Mouse (Mus musculus) left cerebral cortex, postnatal 36 days (tissue): ENCODE results near the gene Gm1330. TPM values are rescaled to one million over a fixed set of nuclear protein-coding genes. Genes with fewer than 3 reads are reported as not detected.
"Not testable (repeated sequence)": the region's sequence is repeated elsewhere in the genome, so short reads cannot be mapped to it uniquely, and the experiment has no call there.

Source experiments
- DNase-seq, 2 experiments: peaks; one replicate each; pipeline ENCODE4 v3.0.0; 2021 to 2022; ENCODE audit warnings: low spot score in 2 of 2, mixed read lengths in 1 of 2
- intact Hi-C: fragments of 180-260 bp; cut with DNase I; formaldehyde crosslinking; loops from one replicate; pipeline ENCODE4 v1.15.1; 2025
- total RNA-seq, 2 experiments: library from RNA; stranded (reverse); gene quantifications; 2 replicates each; pipeline ENCODE4 v1.2.3; 2021

The Gm1330 gene
- total RNA-seq: not detected

- intact Hi-C loops: no loop called here
- DNase-seq: no peak
These were observed at the start of gene Gm1330 for GRCm38 (mm10) chr2:149003151-149003550. Gene Gm1330, minus strand, starts transcription at chr2:149003251.

- DNase-seq, intact Hi-C loops: not testable (repeated sequence)
These were observed 14.1 kb upstream of the Gm1330 start, which contains the start of gene Gm10750 for GRCm38 (mm10) chr2:149017137-149017536. Gene Gm10750, minus strand, starts transcription at chr2:149017237.

DNA sequence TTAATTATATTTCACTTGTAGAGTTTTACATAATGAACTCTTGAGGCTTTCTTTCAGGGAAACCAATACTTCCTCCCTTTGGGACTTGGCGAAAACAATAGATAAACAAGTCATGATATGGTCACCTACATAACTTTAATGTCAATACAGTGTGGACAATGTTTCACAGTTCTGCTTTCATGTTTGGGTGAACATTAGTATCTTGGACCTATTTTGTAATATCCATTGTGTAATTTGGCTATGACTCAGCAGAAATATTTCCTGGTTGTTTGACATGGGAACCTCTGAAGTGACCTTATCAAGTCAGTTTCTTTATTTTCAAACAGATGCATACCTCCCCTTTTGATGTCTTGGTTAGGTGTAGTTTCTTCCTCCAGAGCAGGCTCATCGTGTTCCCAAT lies 1.8 kb upstream of the Gm1330 start:
- intact Hi-C loops: no loop called here
- no peak for DNase-seq

- intact Hi-C loops: no loop called here
- no peak for DNase-seq
These were observed 7.9 kb downstream of the Gm1330 start for GRCm38 (mm10) chr2:148995133-148995532.

Other genes starting within 250 kb of the Gm1330 start
- not detected for gene Cst11, start 231.8 kb downstream of the Gm1330 start, total RNA-seq
- not detected for gene 8030411F24Rik, start 221.2 kb downstream of the Gm1330 start, total RNA-seq
- 1 to 10 TPM; 3.6 to 5.0 TPM for gene Cst12, start 213.9 kb downstream of the Gm1330 start, total RNA-seq
- gene Cst8, start 204.5 kb downstream of the Gm1330 start, total RNA-seq: not detected
- gene Cst13, start 183.2 kb downstream of the Gm1330 start, total RNA-seq: not detected
- gene Cst9, start 168.1 kb downstream of the Gm1330 start, total RNA-seq: not detected
- gene 9230104L09Rik, start 138.2 kb downstream of the Gm1330 start, total RNA-seq: not detected
- 1,000 to 10,000 TPM; 1,774 to 2,100 TPM for gene Cst3, start 127.6 kb downstream of the Gm1330 start, total RNA-seq
- gene Gm10750, start 14.0 kb upstream of the Gm1330 start, total RNA-seq: not detected